Mouse (Mus musculus): ENCODE results near the gene Irgm1. TPM values are rescaled to one million over a fixed set of nuclear protein-coding genes. Genes with fewer than 3 reads are reported as not detected.
"Not testable (repeated sequence)": the region's sequence is repeated elsewhere in the genome, so short reads cannot be mapped to it uniquely, and the experiment has no call there.

Irgm1 gene
- total RNA-seq (2021) = 1 to 10 TPM; 7.9 to 8.0 TPM
- long read RNA-seq, experiment 1, transcript Irgm1-202 (2 exons, 2,082 nt) = major isoform, 5 of 8 reads
- long read RNA-seq, experiment 1, partial matches to known transcripts = 0 of 8 reads
- long read RNA-seq, experiment 1, other reads (novel, unspliced or antisense) = 1 of 8 reads
- long read RNA-seq, experiment 2, transcript Irgm1-202 (2 exons, 2,082 nt) = major isoform, 10 of 11 reads
- long read RNA-seq, experiment 2, partial matches to known transcripts = 0 of 11 reads
- long read RNA-seq, experiment 2, other reads (novel, unspliced or antisense) = 0 of 11 reads

GRCm38 (mm10) chr11:48871201-48871772, at the start of gene Irgm1:
Gene Irgm1 (minus strand): TSS chr11:48871683.
- peak; percentile 34 to 65 for DNase-seq (ENCODE audit: low spot score in 2 of 2)

- no peak for DNase-seq (ENCODE audit: low spot score in 2 of 2)
These were observed 46.9 kb upstream of the Irgm1 start for GRCm38 (mm10) chr11:48918380-48918779.

- DNase-seq (ENCODE audit: low spot score in 2 of 2) = no peak
These were observed 42.1 kb upstream of the Irgm1 start for GRCm38 (mm10) chr11:48913611-48914010.

- DNase-seq (ENCODE audit: low spot score in 2 of 2) = no peak
These were observed 37.0 kb upstream of the Irgm1 start for GRCm38 (mm10) chr11:48908459-48908858.

- DNase-seq (ENCODE audit: low spot score in 2 of 2) = no peak
These were observed 30.5 kb upstream of the Irgm1 start, which contains the start of gene Gm5431 for GRCm38 (mm10) chr11:48902021-48902420. Gene Gm5431 (minus strand): TSS chr11:48902214.

- not testable (repeated sequence) for DNase-seq (ENCODE audit: low spot score in 2 of 2)
These were observed 30.1 kb upstream of the Irgm1 start for GRCm38 (mm10) chr11:48901567-48901930.

GRCm38 (mm10) chr11:48900654-48901566, 29.4 kb upstream of the Irgm1 start:
- not testable (repeated sequence) for DNase-seq (ENCODE audit: low spot score in 2 of 2)

GRCm38 (mm10) chr11:48898812-48899431, 27.4 kb upstream of the Irgm1 start:
- no peak for DNase-seq (ENCODE audit: low spot score in 2 of 2)

- DNase-seq (ENCODE audit: low spot score in 2 of 2) = no peak
These were observed 5.2 kb upstream of the Irgm1 start for GRCm38 (mm10) chr11:48876680-48877079.

- not testable (repeated sequence) for DNase-seq (ENCODE audit: low spot score in 2 of 2)
These were observed 3.9 kb upstream of the Irgm1 start for GRCm38 (mm10) chr11:48875343-48875837.

- DNase-seq (ENCODE audit: low spot score in 2 of 2) = peak in 1 of 2 experiments; percentile 44
These were observed 3.0 kb upstream of the Irgm1 start for GRCm38 (mm10) chr11:48874465-48874864.

GRCm38 (mm10) chr11:48873591-48874290, 2.3 kb upstream of the Irgm1 start:
- DNase-seq (ENCODE audit: low spot score in 2 of 2) = no peak

- DNase-seq (ENCODE audit: low spot score in 2 of 2) = no peak
These were observed 1.3 kb upstream of the Irgm1 start for GRCm38 (mm10) chr11:48872695-48873300.

- peak in 1 of 2 experiments; percentile 40 for DNase-seq (ENCODE audit: low spot score in 2 of 2)
These were observed 496 bp upstream of the Irgm1 start for GRCm38 (mm10) chr11:48871817-48872541.

GRCm38 (mm10) chr11:48870781-48871180, 702 bp downstream of the Irgm1 start:
- no peak for DNase-seq (ENCODE audit: low spot score in 2 of 2)

- no peak for DNase-seq (ENCODE audit: low spot score in 2 of 2)
These were observed 1.9 kb downstream of the Irgm1 start for GRCm38 (mm10) chr11:48869380-48870110.

GRCm38 (mm10) chr11:48866481-48866880, 5.0 kb downstream of the Irgm1 start:
- no peak for DNase-seq (ENCODE audit: low spot score in 2 of 2)

GRCm38 (mm10) chr11:48863808-48864207, 7.7 kb downstream of the Irgm1 start:
- DNase-seq (ENCODE audit: low spot score in 2 of 2) = no peak
